Mouse (Mus musculus) megakaryocyte-erythroid progenitor cell, adult 5-6 weeks (primary cell): Measurements from ENCODE around the gene Sptlc3. TPM values are rescaled to one million over a fixed set of nuclear protein-coding genes. Genes with fewer than 3 reads are reported as not detected.

ENCODE experiments used
- ATAC-seq: replicated peaks from 2 replicates; pipeline ENCODE4 v1.8.0; 2016; ENCODE audit warnings: mild to moderate bottlenecking, inconsistent platforms; ENCODE audit not compliant: severe bottlenecking, poor library complexity, low FRiP score, low TSS enrichment
- total RNA-seq, 2 experiments: library from RNA; stranded (forward) in 1 of 2; stranded (reverse) in 1 of 2; fragments of 200-1000, 215-1000 nt in 1 of 2; fragments of >200 nt in 1 of 2; fragmentation: Nextera tagmentation in 1 of 2; gene quantifications; 2 replicates each; pipeline ENCODE4 v1.2.3; 2014 to 2017

The Sptlc3 gene
- total RNA-seq, 2 experiments from 2014 or later, result not detected

DNA sequence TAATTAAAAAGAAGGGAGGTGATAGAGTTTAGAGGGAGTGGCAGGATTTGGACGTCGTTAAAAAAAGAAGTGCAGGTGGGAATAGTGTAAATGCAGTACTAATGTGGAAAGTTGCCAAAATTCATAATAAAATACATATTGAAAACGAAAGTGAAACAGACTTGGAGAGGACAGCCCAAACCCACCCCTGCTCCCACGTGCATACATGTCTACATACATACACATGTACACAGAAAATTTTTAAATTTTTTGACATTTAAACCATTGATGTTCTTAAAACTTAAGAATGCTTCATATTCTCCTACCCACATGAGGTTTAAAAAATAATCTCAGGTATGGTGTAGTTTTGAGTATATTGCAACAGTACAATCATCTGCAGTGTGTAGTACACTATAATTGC is 135.0 kb downstream of the Sptlc3 start:
- ATAC-seq, result no peak

DNA sequence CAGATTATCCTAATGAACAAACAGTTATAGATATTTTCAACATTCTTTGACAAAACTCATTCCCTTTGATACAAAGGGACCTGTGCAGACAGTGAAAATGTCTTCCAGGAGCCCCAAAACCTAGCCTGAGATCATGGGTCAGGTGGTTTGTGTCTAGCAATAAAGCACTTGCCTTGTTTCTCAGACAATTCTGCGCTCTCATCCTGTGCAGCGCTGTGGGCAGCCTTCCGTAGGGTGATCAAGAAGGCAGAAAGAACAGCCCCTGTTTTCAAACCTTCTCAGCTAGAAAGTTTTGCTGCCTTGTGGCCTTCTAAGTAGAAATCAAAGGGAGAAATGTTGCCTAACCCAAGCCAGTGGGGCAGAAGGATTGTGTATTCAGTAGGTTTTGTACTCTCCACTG is 135.9 kb downstream of the Sptlc3 start:
- no peak for ATAC-seq

DNA sequence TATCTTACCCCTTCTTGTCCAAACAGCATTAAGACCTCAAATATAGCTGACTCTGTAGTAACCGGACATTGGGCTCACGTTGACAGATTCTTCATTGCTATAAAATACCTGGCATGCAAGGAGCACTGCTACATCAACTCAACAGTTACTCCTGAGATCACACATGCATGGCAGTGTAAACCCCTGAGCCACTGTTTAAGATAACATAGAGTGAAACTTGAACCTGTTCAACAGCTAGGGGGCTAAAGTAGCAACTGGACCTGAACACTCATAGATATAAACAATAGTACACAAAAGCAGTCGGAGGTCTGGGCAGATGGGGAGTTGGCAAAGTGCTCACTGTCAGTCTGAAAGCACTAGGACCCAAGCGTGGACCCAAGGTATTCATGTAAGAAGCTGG is 140.8 kb downstream of the Sptlc3 start:
- ATAC-seq, result no peak

DNA sequence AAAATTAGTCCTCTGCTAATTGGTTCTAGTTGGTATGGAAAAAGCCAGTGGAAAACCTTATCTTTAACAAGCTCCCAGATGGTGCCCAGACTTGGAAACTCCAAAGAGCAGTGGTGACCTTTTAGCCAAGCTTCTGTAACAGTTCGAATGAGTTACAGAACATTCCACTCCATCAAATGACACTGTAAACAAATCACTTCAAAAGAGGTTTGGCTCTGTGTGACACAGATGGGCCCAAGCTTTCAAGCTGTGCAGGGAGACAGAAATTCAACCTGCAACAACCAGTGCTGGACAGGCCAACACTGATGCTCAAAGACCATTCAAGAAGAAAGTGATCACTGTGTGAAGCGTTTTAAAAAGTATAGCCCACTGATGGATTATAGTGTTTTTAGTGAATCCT is 144.1 kb downstream of the Sptlc3 start:
- no peak for ATAC-seq

DNA sequence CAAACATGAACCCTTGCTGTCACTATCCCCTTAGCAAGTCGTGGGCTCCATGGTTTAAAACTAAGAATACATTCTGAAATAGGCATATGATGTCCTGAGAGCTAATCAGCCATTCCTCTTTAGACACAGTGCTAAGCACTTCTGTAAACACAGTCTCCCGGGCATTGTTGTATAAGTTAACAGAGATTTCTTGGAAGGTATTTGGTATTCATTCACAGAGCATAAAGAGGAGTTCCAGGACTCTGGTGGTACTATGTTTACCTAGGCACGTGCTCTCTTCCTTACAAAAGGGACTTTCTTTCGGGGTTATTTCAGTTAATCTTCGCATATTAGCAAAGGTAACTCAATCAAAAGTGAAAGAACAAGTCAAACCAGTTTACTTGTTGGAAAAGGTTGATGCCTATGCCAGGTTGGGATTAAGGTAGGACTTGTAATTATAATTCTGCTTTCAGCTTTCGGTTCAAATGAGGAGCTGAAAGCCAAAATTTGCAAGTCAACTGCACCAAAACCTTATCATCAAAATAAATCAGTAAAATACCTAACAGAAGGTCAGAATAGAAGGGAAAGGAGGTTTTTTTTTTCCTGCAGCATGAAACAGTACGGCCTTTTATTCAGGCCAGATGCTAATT is 148.2 kb downstream of the Sptlc3 start:
- ATAC-seq, result no peak

DNA sequence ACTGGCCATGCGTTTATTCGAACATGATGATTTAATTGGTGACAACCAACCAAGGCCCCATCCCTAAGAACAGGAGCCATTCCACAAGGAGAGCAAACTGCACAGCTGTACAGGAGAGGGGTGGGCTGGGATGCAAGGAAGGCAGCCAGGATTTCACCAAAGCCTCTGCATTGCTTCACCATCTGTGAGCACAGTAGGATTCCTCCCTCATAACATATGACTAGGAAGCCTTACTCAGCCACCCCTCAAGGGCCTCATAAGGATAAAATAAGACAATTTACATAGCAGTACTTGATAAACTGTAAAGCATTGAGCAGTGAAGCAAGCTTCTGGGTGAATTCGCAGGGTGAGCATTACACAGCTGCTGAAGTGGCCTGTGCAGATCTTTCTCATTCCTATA is 155.8 kb downstream of the Sptlc3 start:
- ATAC-seq, result no peak

DNA sequence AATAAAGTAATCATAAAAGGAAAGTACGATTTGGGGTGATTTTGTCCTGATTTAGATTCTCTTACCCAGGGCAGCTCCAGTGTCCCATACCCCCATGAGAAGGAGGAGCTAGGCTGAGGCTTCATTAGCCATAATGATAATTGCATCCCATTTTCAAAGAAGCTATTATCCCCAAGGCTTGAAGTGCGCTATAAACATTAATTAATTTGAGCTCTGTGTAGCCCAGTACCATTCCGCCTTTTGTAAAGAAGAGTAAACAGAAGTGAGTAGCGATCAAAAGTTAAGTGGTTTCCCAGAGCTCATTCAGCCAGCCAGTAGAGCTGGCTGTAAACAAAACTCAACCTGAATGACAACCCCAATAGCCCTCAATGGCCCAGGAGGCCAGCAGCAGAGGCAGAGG is 163.0 kb downstream of the Sptlc3 start:
- ATAC-seq, result no peak

DNA sequence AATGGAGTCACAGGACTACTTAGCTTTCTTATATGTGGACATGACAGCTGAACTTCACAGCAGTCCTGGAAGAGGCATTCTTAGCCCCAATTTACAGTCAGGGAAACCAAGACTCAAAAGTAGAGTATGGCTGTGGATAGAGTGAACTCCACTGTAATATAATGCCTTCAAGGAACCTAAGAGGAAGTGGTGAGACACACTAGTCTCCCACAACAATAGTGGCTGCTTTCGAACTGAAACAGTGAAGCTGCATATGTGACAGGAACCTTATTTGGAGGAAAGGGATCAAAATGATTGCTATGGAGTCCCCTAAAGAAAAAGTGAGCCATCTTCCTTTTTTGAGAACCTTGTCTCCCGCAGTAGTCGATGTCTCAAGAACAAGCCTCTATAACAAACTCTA is 178.1 kb downstream of the Sptlc3 start:
- ATAC-seq, result no peak

DNA sequence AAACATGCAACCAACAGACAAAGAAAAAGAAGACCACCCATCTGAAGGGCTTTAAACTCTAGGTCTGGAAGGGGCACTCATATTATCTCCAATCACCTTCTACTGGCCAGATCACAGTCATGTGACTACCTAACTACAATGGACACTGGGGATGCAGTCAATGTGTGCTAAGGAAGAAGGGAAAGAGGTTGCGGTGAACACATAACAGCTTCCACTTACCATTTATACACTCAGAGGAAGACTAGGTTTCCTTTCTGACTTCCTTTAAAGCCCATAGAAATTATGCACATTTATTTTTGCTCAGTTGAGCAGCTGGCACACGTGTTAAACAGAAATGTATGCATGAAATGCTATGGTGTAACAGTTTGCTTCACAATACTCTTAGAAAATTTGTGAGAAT is 178.7 kb downstream of the Sptlc3 start:
- no peak for ATAC-seq

DNA sequence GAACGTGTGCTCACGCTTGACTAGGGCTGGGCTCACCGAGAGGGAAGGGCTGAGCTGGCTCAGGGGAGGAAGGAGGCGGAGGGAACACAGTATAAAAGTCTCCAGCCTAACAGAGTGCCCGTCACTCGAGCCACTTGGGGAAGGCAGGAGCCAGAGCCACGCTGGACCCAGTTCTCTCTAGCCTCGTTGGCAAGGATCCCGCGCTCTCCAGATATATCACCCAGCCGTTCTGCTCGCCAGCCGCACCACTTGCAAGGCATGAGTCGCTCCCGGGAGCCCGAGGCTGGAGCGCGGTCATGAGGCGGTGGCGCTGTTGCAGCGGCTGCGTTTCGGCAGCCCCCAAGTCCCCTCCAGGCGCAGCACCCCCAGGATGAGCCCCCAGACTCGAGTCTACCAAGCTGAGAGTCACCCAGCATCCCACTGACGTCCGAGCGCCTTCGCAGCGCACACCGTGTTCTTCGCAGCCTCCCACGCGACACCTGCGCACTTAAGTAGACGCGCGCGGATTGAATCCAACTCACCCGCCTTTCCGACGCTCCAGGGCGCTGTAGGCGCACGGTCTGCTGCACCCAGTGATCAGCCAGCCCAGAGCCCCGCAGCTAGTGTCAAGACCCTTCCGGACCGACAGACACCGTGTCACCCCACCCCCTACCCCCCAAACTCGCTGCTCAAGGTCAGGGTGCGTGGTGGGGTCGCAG is 183.5 kb downstream of the Sptlc3 start:
- ATAC-seq, result peak; percentile 46; the same call in 1 of the 2 replicates

DNA sequence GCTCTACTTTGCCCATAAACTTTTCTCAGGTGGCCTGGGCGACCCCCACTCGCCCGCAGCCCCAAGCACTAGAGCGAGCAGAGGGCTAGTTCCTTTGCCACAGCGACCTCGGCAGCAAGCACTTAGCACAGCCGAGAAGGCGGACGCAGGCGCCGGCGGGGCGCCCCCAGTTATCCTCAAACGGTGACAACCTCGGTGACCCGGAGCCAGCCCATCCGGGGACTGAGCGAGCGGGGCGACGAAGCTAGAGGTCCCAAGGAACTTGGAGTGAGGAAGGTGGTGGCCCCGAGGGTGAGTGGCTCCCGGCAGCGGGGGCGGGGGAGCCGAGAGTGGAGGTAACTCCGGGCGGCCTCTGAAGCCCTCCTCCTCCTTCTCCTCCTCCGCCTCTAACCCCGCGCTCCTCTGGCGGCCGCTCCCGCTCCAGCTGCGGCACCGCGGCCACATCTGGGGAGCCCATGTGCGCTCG is 184.1 kb downstream of the Sptlc3 start, which contains the start of gene Ism1:
Gene Ism1, plus strand, starts transcription at position 370 of the 466 bp plus-strand sequence.
- ATAC-seq, result 0 out of 2 replicates have a peak, but pooled peaks have one; percentile 49

DNA sequence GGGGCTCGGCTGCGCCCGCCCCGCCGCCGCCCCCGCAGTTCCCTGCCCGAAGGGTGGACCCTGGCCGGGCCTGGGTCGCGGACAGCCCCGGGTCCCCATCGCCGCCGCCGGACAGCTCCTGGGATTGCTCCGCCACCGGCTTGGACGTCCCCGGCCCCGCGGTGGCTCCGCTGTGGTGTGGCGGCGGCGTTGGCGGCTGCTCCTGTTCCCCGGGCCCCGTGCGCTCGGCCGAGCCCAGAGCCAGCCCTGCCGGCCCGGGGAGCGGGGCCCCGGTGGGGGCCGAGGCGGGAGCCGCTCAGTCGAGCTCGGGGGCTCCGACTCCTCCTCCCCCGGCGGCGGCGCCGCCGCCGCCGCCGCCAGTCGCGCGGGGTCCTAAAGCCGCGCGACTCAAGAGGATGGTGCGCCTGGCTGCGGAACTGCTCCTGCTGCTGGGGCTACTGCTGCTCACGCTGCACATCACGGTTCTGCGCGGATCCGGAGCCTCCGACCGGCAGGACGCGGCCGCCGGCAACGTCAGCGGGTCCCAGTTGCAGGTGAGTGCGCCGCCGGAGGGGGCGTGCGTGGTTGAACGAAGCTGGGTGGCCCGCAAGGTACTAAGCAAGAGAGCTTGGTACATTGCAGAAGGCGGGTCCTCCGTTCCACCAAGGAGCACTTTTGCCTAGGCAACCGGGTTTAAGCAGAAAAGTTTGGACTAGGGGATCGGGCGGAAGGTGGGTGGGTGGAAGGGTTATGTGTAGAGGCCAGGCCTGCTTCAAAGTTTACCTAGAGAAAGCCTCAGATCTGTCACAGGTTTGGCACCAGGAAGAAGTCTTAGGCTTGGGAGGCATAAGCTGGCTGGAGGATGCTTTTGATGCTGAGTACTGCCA is 184.8 kb downstream of the Sptlc3 start:
- ATAC-seq, result peak; percentile 43; the same call in 1 of the 2 replicates

DNA sequence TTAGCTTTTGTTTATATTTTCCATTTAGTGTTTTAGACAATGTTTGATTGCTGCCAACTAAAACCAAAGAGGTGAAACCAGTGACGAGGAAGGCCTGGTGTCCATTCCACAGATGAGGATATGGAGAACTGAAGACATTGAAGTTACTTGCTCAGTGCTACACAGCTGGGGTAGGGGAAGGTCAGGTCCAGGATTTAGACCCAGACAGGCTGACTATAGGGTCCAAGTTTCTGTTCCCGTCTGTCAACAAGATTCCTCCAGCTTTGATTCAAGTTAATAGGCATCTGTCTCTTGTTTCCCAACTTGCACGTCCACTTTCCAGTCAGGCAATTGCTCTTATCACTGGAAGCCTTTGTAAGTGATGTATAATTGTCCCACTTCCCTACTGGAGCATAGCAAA is 188.8 kb downstream of the Sptlc3 start:
- ATAC-seq, result no peak

Other genes with a start within 250 kb of the Sptlc3 start
- gene Ism1, start 184.3 kb downstream of the Sptlc3 start, total RNA-seq (2014; fragmentation: Nextera tagmentation), result not detected in 2 replicates
- gene Ism1, start 184.3 kb downstream of the Sptlc3 start, total RNA-seq (2017), result not detected in 2 replicates